Mouse (Mus musculus): ENCODE data around the gene Ddx55.
A peak's percentile ranks its signal among the peaks of the same experiment; 100 is the strongest.

Ddx55 gene

GRCm38 (mm10) chr5:124610965-124611364 is 58.3 kb downstream of the Ddx55 start:
- no peak for DNase-seq (ENCODE audit: low spot score)

- peak; percentile 74 for DNase-seq (ENCODE audit: low spot score)
Measured at GRCm38 (mm10) chr5:124614709-124615108, 62.0 kb downstream of the Ddx55 start.

- no peak for DNase-seq (ENCODE audit: low spot score)
Measured at GRCm38 (mm10) chr5:124618711-124619110, 66.0 kb downstream of the Ddx55 start.

Measured in T-cell, adult 2 months (primary cell).